Mouse (Mus musculus) small intestine, adult 2 months (tissue): ENCODE measurements at regions not wholly inside any gene's neighbourhood (a gene's known extent, or its start where the extent isn't known, plus 50 kb on each side); places are given as distances from the start of the nearest gene placed in this dataset.

Experiments
- H3K27ac ChIP-seq: fragments of 200-500 bp; 2 replicates; pipeline ENCODE4 v1.5.1; 2012; ENCODE audit warnings: low read depth, low read length, control low read depth, inconsistent platforms; ENCODE audit not compliant: insufficient read depth
- H3K27me3 ChIP-seq: fragments of 200-500 bp; 2 replicates; pipeline ENCODE4 v1.6.1; 2012; ENCODE audit warnings: mild to moderate bottlenecking, moderate library complexity, low read length, inconsistent platforms; ENCODE audit not compliant: control insufficient read depth, insufficient read depth
- H3K36me3 ChIP-seq: fragments of 200-500 bp; 2 replicates; pipeline ENCODE4 v1.6.1; 2012; ENCODE audit warnings: mild to moderate bottlenecking, low read length, control low read depth, inconsistent platforms; ENCODE audit not compliant: control insufficient read depth, insufficient read depth
- H3K4me1 ChIP-seq: fragments of 200-500 bp; 2 replicates; pipeline ENCODE4 v1.6.1; 2012; ENCODE audit warnings: low read length, inconsistent platforms, mixed read lengths; ENCODE audit not compliant: control insufficient read depth, insufficient read depth, insufficient read length
- H3K4me3 ChIP-seq: fragments of 200-500 bp; 2 replicates; pipeline ENCODE4 v1.5.1; 2012; ENCODE audit warnings: low read depth, mild to moderate bottlenecking, control low read depth, inconsistent platforms, low read length, moderate library complexity
- CTCF ChIP-seq: fragments of 200-500 bp; IDR thresholded peaks from 2 replicates; pipeline ENCODE4 v1.5.1; 2012; ENCODE audit warnings: low read depth, mild to moderate bottlenecking, control low read depth, inconsistent platforms, low read length, moderate library complexity, mixed read lengths; ENCODE audit not compliant: insufficient replicate concordance, insufficient read length; ENCODE audit errors: extremely low read depth
- POLR2A ChIP-seq: fragments of 200-500 bp; IDR thresholded peaks from 2 replicates; pipeline ENCODE4 v1.6.1; 2012; ENCODE audit warnings: low read depth, mild to moderate bottlenecking, control low read depth, inconsistent platforms, low read length, moderate library complexity
- WGBS: fragments of 180-500 bp; shearing (Covaris S2); methylation state at CpG from one replicate; pipeline ENCODE4 v1.1.7; 2018; 5-methylcytosine and 5-hydroxymethylcytosine counted together

DNA sequence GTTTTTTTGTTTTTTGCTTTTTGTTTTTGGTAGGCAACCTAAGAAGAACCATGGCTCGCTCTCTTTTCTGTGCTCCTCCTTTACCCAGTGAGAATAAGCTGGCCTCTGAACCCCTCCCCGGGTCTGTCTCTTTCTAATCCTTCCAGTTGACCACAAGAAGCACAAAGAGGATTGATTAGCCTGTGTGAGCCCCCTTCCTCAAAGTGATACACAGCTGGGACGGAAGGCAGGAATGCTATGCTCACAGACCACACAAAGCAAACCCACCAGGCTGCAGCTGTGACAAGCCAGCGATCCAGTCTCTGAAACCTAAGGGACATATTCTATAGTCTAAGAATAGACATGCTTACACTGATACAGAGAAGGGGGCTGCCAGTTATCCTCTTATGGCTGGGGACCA, 111.5 kb upstream of the Rgmb start:
- TF ChIP-seq CTCF: no peak
- no peak for TF ChIP-seq POLR2A
- H3K4me1 ChIP-seq: no peaks in the 10 kb centered on the region
- no peak overlapping the region for H3K27ac ChIP-seq
- WGBS: 85% methylated on average over 4 of the region's 4 CpGs
- H3K4me3 ChIP-seq: no peak overlapping the region
- no peaks in the 10 kb centered on the region for H3K27me3 ChIP-seq
- no peaks in the 10 kb centered on the region for H3K36me3 ChIP-seq

GRCm38 (mm10) chr17:15918609-15919008, 87.8 kb upstream of the Rgmb start:
- H3K4me3 ChIP-seq: no peak overlapping the region
- 54% methylated on average over 4 of the region's 4 CpGs for WGBS
- no peaks in the 10 kb centered on the region for H3K4me1 ChIP-seq
- TF ChIP-seq POLR2A (no peak), CTCF (no peak)
- H3K36me3 ChIP-seq: no peaks in the 10 kb centered on the region
- H3K27me3 ChIP-seq: no peaks in the 10 kb centered on the region
- H3K27ac ChIP-seq: no peak overlapping the region

DNA sequence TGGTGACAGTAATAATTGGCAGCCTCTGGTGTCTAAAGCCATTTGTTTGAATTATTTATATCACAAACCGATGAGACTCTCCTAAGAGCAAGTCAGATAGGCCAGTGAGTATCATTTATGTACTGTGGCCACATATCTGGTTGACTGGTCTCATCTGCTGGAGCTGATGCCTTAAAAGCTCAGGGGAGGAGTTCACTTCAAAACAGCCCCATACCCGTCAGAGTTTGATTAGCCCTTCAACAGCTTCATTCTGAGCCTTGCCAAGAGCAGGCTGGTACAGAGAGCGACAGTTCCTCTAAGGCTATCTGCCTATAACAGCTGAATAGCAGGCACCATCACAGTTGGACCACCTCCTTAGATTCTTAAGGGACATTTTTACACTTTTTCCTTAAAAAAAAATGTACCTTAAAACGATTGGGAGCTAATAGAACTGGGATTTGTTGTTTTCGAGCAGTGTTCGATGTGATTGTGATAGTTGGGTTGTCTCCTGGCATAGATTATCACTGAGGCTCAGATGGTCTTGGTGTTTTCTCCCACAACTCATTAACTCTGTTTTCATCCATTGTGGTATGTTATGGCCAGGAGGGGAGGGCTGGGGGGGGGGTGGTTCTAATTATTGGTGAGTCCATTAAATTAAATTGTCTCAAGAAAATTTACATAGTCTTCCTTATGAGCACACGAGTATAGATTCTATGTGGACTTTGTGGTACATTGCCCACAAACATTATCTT, 68.0 kb upstream of the Rgmb start:
- no peaks in the 10 kb centered on the region for H3K36me3 ChIP-seq
- no peak overlapping the region for H3K27ac ChIP-seq
- no peak for TF ChIP-seq CTCF
- no peak for TF ChIP-seq POLR2A
- WGBS: 81% methylated on average over 7 of the region's 7 CpGs
- H3K4me3 ChIP-seq: no peak overlapping the region
- H3K4me1 ChIP-seq: peaks cover 3% of the 10 kb centered on the region; the same call in 1 of the 2 replicates
- no peaks in the 10 kb centered on the region for H3K27me3 ChIP-seq

DNA sequence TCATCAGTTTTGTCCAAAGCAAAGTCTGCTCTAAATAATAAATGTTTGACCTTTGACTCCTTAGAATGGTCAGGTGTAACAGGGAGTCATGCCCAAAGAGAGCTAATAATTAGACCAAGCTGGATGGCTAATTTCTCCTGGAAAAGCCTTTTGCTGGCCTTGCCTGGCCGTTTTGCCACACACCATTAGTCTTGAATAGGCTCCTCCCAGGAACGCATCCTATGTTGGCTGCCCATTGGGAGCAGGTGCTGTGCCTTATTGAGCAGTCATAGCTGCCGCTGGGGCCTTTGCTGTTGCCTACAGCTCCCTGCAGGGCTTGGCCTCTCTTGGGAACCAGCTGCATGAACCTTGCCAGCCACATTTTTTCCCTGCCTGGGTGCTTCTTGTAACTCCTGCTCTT, 65.1 kb upstream of the Rgmb start:
- no peak overlapping the region for H3K4me3 ChIP-seq
- H3K36me3 ChIP-seq: no peaks in the 10 kb centered on the region
- WGBS: 43% methylated on average over 3 of the region's 3 CpGs
- TF ChIP-seq POLR2A: no peak
- TF ChIP-seq CTCF: no peak
- no peaks in the 10 kb centered on the region for H3K27me3 ChIP-seq
- H3K27ac ChIP-seq: no peak overlapping the region
- H3K4me1 ChIP-seq: peaks cover 3% of the 10 kb centered on the region; the same call in 1 of the 2 replicates

DNA sequence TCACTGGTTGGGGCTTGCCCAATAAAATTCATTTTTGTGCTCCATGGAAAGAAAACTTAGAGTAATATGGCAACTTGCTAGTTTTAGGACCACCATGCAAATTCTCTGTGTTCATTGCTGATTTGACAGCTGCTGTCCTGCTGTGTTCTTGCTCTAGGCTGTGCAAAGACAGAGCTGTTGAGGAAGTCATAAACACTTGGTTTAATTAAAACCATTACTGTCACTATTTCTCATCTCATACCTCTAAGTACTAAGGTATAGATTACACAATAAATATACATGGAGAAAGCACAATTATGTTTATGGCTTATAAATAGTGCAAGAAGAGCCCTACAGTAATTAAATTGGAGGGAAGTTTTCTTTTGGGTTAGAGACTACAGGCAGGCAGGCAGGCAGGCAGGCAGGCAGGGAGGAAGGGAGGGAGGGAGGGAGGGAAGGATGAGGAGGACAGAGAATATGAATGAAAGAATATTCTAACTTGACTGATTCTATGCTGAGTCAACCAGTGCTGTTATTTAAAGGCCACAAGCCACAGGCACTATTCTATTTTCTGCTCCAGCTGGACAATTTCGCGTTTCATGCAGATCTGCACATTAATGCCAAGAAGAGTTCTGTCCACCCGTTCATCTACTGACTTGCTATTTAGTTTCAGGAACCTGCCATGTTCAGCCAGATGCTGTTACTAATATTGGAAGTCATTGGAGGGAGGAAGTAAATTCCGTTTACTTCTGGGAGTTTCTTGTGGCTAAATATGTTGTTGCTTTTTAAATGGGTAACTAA, 61.2 kb upstream of the Rgmb start:
- H3K36me3 ChIP-seq: no peaks in the 10 kb centered on the region

GRCm38 (mm10) chr17:15890595-15891140, 59.8 kb upstream of the Rgmb start:
- no peak overlapping the region for H3K4me3 ChIP-seq
- WGBS: 93% methylated on average over 4 of the region's 4 CpGs
- H3K27ac ChIP-seq: no peak overlapping the region
- TF ChIP-seq CTCF (no peak), POLR2A (no peak)
- no peaks in the 10 kb centered on the region for H3K27me3 ChIP-seq
- no peaks in the 10 kb centered on the region for H3K36me3 ChIP-seq
- no peaks in the 10 kb centered on the region for H3K4me1 ChIP-seq

More for the DNA sequence above, 61.2 kb upstream of the Rgmb start:
- Histone ChIP-seq H3K27me3 (no peaks in the 10 kb centered on the region), H3K27ac (no peak overlapping the region), H3K4me3 (no peak overlapping the region), H3K4me1 (peaks cover 3% of the 10 kb centered on the region; the same call in 1 of the 2 replicates)
- no peak for TF ChIP-seq CTCF
- TF ChIP-seq POLR2A: no peak
- 82% methylated on average over 4 of the region's 4 CpGs for WGBS

- Histone ChIP-seq H3K4me3 (no peak overlapping the region), H3K27ac (no peak overlapping the region), H3K27me3 (no peaks in the 10 kb centered on the region), H3K4me1 (no peaks in the 10 kb centered on the region), H3K36me3 (no peaks in the 10 kb centered on the region)
- no peak for TF ChIP-seq POLR2A
- no peak for TF ChIP-seq CTCF
- 76% methylated on average over 7 of the region's 7 CpGs for WGBS
These were observed 52.0 kb upstream of the Rgmb start for GRCm38 (mm10) chr17:15882803-15883202.
